Mouse (Mus musculus) naive thymus-derived CD4-positive, alpha-beta T cell, adult 5 months (primary cell): ENCODE results near the gene Camk1d. TPM values are rescaled to one million over a fixed set of nuclear protein-coding genes. Genes with fewer than 3 reads are reported as not detected.

Source experiments
- polyA plus RNA-seq: library from polyadenylated mRNA; unstranded; fragments of 100-300 nt; shearing (Covaris generic); gene quantifications from one replicate; pipeline ENCODE4 v1.2.1, GENCODE M21; 2017

Gene Camk1d
- polyA plus RNA-seq: 59.7 TPM

DNA sequence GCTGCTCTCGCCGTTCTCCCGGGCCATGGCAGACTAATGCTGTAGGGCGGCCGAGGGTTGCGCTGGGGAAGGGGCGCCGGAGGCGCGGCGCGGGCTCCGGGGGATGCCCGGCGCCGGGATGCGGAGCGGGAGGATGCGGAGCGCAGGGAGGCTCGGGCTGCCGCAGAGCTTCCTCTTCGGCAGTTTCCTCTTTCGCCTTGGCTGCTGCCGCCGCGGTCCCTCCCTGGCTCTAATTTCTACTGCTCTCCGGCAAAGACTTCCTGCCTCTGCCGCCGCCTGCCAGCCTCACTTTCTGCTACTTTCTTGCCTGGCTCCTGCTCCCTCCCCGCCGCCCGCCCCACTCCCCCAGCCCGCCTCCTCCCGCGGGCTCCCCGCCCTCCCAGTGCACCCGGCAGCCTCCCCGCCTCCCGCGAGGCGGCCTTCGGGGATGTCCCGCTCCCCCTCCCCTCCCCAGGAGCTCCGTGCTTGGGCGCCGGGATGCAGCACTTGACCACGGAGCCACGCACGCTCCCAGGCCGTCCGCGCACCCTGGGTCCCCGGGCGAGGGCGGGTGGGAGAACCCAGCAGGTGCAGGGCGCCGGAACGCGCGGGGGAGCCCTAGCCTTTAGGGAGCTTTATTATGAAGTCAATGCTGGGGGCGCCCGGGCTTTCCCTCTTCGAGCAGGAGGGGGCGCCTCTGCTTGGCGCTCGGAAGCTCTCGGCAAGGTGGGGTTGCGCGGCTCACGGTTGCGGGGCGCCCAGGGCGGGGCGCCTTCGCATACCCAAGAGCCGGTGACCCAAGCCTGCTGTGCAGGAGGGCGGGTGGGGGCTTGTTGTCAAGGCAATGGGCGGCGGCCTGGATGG, at the start of gene Camk1d:
Gene Camk1d, minus strand, starts transcription at position 305 of the 843 bp plus-strand sequence.

Other genes starting within 250 kb of the Camk1d start
- gene Nudt5, start 130.5 kb upstream of the Camk1d start, polyA plus RNA-seq: 21.5 TPM
- gene Cdc123, start 130.6 kb upstream of the Camk1d start, polyA plus RNA-seq: 119 TPM
- gene Gm13199, start 148.4 kb upstream of the Camk1d start, polyA plus RNA-seq: 1.9 TPM
- 21.7 TPM for gene Sec61a2, start 180.9 kb upstream of the Camk1d start, polyA plus RNA-seq
- not detected for gene Dhtkd1, start 228.3 kb upstream of the Camk1d start, polyA plus RNA-seq
- 19.7 TPM for gene Upf2, start 237.0 kb upstream of the Camk1d start, polyA plus RNA-seq